22 mouse cellular contexts compared by ENCODE assay signal in the genomic region with DNA sequence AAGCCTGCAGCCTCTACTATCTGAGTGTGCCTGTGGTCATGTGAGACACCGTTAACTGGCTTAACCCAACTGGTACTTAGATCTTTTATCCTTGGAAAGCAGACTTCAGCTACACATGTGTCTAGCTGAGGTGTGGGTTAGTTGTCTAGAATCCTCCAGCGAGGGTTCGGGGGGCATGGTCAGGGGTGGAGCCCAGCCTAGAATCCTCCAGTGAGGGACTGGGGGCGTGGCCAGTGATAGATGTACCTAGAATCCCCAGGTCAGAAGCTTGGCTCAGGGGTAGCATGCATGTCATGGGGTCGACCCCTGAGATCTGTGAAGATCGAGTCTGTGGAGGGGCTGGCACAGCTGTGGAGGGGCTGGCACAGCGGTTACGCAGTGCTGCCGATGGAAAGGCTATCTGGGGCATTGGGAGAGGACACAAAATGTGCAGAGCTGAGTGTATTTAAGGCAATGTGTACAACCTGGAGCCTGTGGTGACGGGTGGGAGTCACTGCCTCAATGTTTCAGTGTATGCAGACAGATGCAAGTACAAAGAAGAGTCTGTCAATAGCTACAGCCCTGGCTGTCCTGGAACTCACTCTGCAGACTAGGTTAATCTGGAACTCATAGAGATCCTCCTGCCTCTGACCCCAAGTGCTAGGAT. TPM values are rescaled to one million over a fixed set of nuclear protein-coding genes. Genes with fewer than 3 reads are reported as not detected.
A peak's percentile ranks its signal among the peaks of the same experiment; 100 is the strongest.
DNase-seq lines count a peak whose midpoint lies in the region; ATAC-seq and TF ChIP-seq lines count a peak whose summit lies in the region.
"Had no signal": no experiment of that assay in that cellular context is flagged by ENCODE, and none has a peak within 500 bp of the region (broad histone marks: within the 10 kb centered on the region; RNA-seq: fewer than 3 reads in every experiment).

No protein-coding gene starts in this region.

- no peaks in the 10 kb centered on the region for H3K79me2 ChIP-seq in CH12.LX (replicated peaks; ENCODE audit: control insufficient read depth, extremely low read depth, insufficient read depth, poor library complexity, severe bottlenecking)

- TF ChIP-seq CTCF in CH12.LX (conservative IDR thresholded peaks at IDR 0.05 in 1 of 2, IDR thresholded peaks at IDR 0.05 in 1 of 2; ENCODE audit: low read depth in 2 of 2, low read length in 2 of 2): no peak

- H3K27ac ChIP-seq in CH12.LX (ENCODE audit: insufficient read depth, low read depth): no peak overlapping the region
- no peak overlapping the region for H3K27ac ChIP-seq in hindbrain, embryonic 12.5 days
- H3K27ac ChIP-seq: embryonic facial prominence, embryonic 13.5 days had no signal

- DNase-seq in embryo, embryonic 11 days: peak; percentile 7
- DNase-seq in embryo, embryonic 10 days (ENCODE audit: low spot score): no peak
- peak; percentile 28 for DNase-seq in right cerebral cortex, postnatal 14 days
- DNase-seq in right cerebral cortex, adult 2 months (ENCODE audit: low spot score in 2 of 2): no peak
- DNase-seq in CH12.LX (ENCODE audit: extremely low read depth) (no peak), ZHBTc4 (ENCODE audit: low read depth, low spot score) (peak; percentile 32)
- DNase-seq: adrenal gland, postnatal 36 days; cerebellum, adult 2 months; cerebellum, postnatal 10 days; gastrocnemius, postnatal 14 days; heart, postnatal 36 days had no signal

- dilution Hi-C loops in CH12.LX (cut with MboI; ENCODE audit: extremely low pct_ligation_motif_present, extremely low pct_unique_long_range_greater_than_20kb, low sequenced_read_pairs): no loop called here

- no peak overlapping the region for H3K4me3 ChIP-seq in CH12.LX (replicated peaks in 1 of 3; ENCODE audit: low read depth in 2 of 3, low read length in 2 of 3, poor library complexity in 1 of 3)
- H3K4me3 ChIP-seq in hindbrain, embryonic 12.5 days: no peak overlapping the region
- H3K4me3 ChIP-seq: embryonic facial prominence, embryonic 13.5 days; heart, embryonic 12.5 days had no signal

- H3K9me3 ChIP-seq in CH12.LX (replicated peaks; ENCODE audit: low read length): no peaks in the 10 kb centered on the region
- no peaks in the 10 kb centered on the region for H3K9me3 ChIP-seq in hindbrain, embryonic 12.5 days (replicated peaks)
- H3K9me3 ChIP-seq: embryonic facial prominence, embryonic 13.5 days; heart, embryonic 12.5 days had no signal

- WGBS in hindbrain, embryonic 12.5 days: 62% methylated on average over 10 of the region's 10 CpGs

- H3K9ac ChIP-seq in CH12.LX (ENCODE audit: insufficient read depth, low read depth): no peak overlapping the region
- no peak overlapping the region for H3K9ac ChIP-seq in hindbrain, embryonic 12.5 days
- H3K9ac ChIP-seq: embryonic facial prominence, embryonic 13.5 days; heart, embryonic 12.5 days had no signal

- H3K4me1 ChIP-seq in CH12.LX (ENCODE audit: control insufficient read depth in 1 of 2, insufficient read depth in 2 of 2): peaks cover 3 to 21% of the 10 kb centered on the region in 2 experiments; a peak in 2 of 4 replicates
- H3K4me1 ChIP-seq in hindbrain, embryonic 12.5 days: peaks cover 14% of the 10 kb centered on the region

- TF ChIP-seq POLR2A in CH12.LX (IDR thresholded peaks at IDR 0.05; ENCODE audit: low read depth, low read length): no peak

- TF ChIP-seq EP300 in CH12.LX (IDR thresholded peaks at IDR 0.05; ENCODE audit: low read length): no peak

- H3K36me3 ChIP-seq in CH12.LX (replicated peaks in 1 of 2; ENCODE audit: control insufficient read depth in 1 of 2, insufficient read depth in 1 of 2, low read length in 1 of 2): peaks cover 29 to 57% of the 10 kb centered on the region in 2 experiments
- H3K36me3 ChIP-seq in hindbrain, embryonic 12.5 days: peaks cover 38% of the 10 kb centered on the region

- H3K27me3 ChIP-seq in CH12.LX (replicated peaks): no peaks in the 10 kb centered on the region
- no peaks in the 10 kb centered on the region; the same call in 1 of the 2 replicates for H3K27me3 ChIP-seq in hindbrain, embryonic 12.5 days
- H3K27me3 ChIP-seq: embryonic facial prominence, embryonic 13.5 days; heart, embryonic 12.5 days had no signal

- no peak overlapping the region for H3K4me2 ChIP-seq in CH12.LX (ENCODE audit: insufficient read depth, low read depth, poor library complexity, severe bottlenecking)
- H3K4me2 ChIP-seq in hindbrain, embryonic 12.5 days (replicated peaks): no peak overlapping the region
- H3K4me2 ChIP-seq: embryonic facial prominence, embryonic 13.5 days; heart, embryonic 12.5 days had no signal

- no peak for TF ChIP-seq RAD21 in CH12.LX (IDR thresholded peaks at IDR 0.05; ENCODE audit: low read depth, low read length)

- no peak for ATAC-seq in hindbrain, embryonic 12.5 days (ENCODE audit: low FRiP score)
- no peak for ATAC-seq in erythroid progenitor cell, adult 5-6 weeks (replicated peaks; ENCODE audit: low FRiP score, poor library complexity, severe bottlenecking)
- ATAC-seq: activated CD4-positive, CD25-positive, alpha-beta regulatory T cell, adult 4 months; forebrain, embryonic 16.5 days; hindbrain, embryonic 16.5 days; inflammation-experienced regulatory T-cells, adult 6 months; intestine, postnatal 0 days had no signal

- in situ Hi-C loops in CH12.LX (cut with MboI; ENCODE audit: low pct_ligation_motif_present, low pct_unique_long_range_greater_than_20kb, low sequenced_read_pairs): no loop called here

TF ChIP-seq in CH12.LX, 34 proteins besides CTCF, POLR2A, EP300 and RAD21:
- TF ChIP-seq UBTF (IDR thresholded peaks at IDR 0.05; ENCODE audit: low read depth, low read length) (no peak), ZMIZ1 (IDR thresholded peaks at IDR 0.05; ENCODE audit: low read depth, low read length) (0 out of 2 replicates have a peak, but pooled peaks have one; percentile 49), KAT2A (IDR thresholded peaks at IDR 0.05; ENCODE audit: insufficient replicate concordance, low read length) (no peak), IRF4 (IDR thresholded peaks at IDR 0.05; ENCODE audit: low read depth, low read length) (no peak), PAX5 (IDR thresholded peaks at IDR 0.05; ENCODE audit: low read length) (no peak)

RNA-seq across cellular contexts. Expression of a gene that starts 10.2 kb away (rescaled TPM):
- total RNA-seq in CH12.LX (2012; rRNA removed): 101 and 106 TPM in 2 replicates
- 85.0 and 85.5 TPM in 2 replicates for total RNA-seq in CH12.LX (2014; rRNA removed)
- 61.1 and 76.0 TPM in 2 replicates for polyA plus RNA-seq in CH12.LX (2012; ENCODE audit: insufficient read length, low read depth)
- 59.2 and 63.0 TPM in 2 replicates for polyA plus RNA-seq in hindbrain, embryonic 12.5 days (2016; fragmentation: Nextera tagmentation; extraction: Ambion mirVana)
- total RNA-seq in erythroid progenitor cell, adult 5-6 weeks (2015; ENCODE audit: low replicate concordance): 9.6 and 11.2 TPM in 2 replicates
- total RNA-seq in erythroid progenitor cell, adult 5-6 weeks (2017; ENCODE audit: low replicate concordance): 5.6 and 6.8 TPM in 2 replicates

RNA-seq across cellular contexts. Expression of a gene that starts 11.2 kb away (rescaled TPM):
- 1.9 and 2.4 TPM in 2 replicates for total RNA-seq in CH12.LX (2012; rRNA removed)
- total RNA-seq in CH12.LX (2014; rRNA removed): 2.0 and 2.6 TPM in 2 replicates
- 1.6 and 1.9 TPM in 2 replicates for polyA plus RNA-seq in CH12.LX (2012; ENCODE audit: insufficient read length, low read depth)
- polyA plus RNA-seq in hindbrain, embryonic 12.5 days (2016; fragmentation: Nextera tagmentation; extraction: Ambion mirVana): 8.4 and 8.9 TPM in 2 replicates
- 1.3 and 1.4 TPM in 2 replicates for total RNA-seq in erythroid progenitor cell, adult 5-6 weeks (2015; ENCODE audit: low replicate concordance)
- 0.26 and 1.6 TPM in 2 replicates for total RNA-seq in erythroid progenitor cell, adult 5-6 weeks (2017; ENCODE audit: low replicate concordance)

RNA-seq across cellular contexts. Expression of a gene that starts 33.4 kb away (rescaled TPM):
- 1.5 and 2.2 TPM in 2 replicates for total RNA-seq in CH12.LX (2012; rRNA removed)
- 0.71 and 0.78 TPM in 2 replicates for total RNA-seq in CH12.LX (2014; rRNA removed)
- 1.3 TPM in 2 replicates for polyA plus RNA-seq in CH12.LX (2012; ENCODE audit: insufficient read length, low read depth)
- 9.6 and 11.2 TPM in 2 replicates for polyA plus RNA-seq in hindbrain, embryonic 12.5 days (2016; fragmentation: Nextera tagmentation; extraction: Ambion mirVana)
- 1.4 TPM in 1 of 2 replicates, not detected in the other for total RNA-seq in erythroid progenitor cell, adult 5-6 weeks (2015; ENCODE audit: low replicate concordance)
- total RNA-seq in erythroid progenitor cell, adult 5-6 weeks (2017; ENCODE audit: low replicate concordance): 0.83 TPM in 1 of 2 replicates, not detected in the other
- polyA plus RNA-seq: activated CD4-positive, CD25-positive, alpha-beta regulatory T cell, adult 4 months had no signal

RNA-seq across cellular contexts. Expression of a gene that starts 45.2 kb away (rescaled TPM):
- total RNA-seq in CH12.LX (2012; rRNA removed) (23.0 and 23.5 TPM in 2 replicates), CH12.LX (2014; rRNA removed) (13.5 and 13.8 TPM in 2 replicates)
- polyA plus RNA-seq in CH12.LX (2012; ENCODE audit: insufficient read length, low read depth): 34.9 and 37.9 TPM in 2 replicates
- polyA plus RNA-seq in hindbrain, embryonic 12.5 days (2016; fragmentation: Nextera tagmentation; extraction: Ambion mirVana): 38.7 and 39.2 TPM in 2 replicates
- 5.8 and 11.7 TPM in 2 replicates for total RNA-seq in erythroid progenitor cell, adult 5-6 weeks (2015; ENCODE audit: low replicate concordance)
- total RNA-seq in erythroid progenitor cell, adult 5-6 weeks (2017; ENCODE audit: low replicate concordance): 6.5 and 8.9 TPM in 2 replicates

RNA-seq across cellular contexts. Expression of a gene that starts 51.7 kb away (rescaled TPM):
- total RNA-seq in CH12.LX (2012; rRNA removed): not detected in 2 replicates
- not detected in 2 replicates for total RNA-seq in CH12.LX (2014; rRNA removed)
- polyA plus RNA-seq in CH12.LX (2012; ENCODE audit: insufficient read length, low read depth): not detected in 2 replicates
- polyA plus RNA-seq in hindbrain, embryonic 12.5 days (2016; fragmentation: Nextera tagmentation; extraction: Ambion mirVana): 0.25 and 0.27 TPM in 2 replicates
- total RNA-seq in erythroid progenitor cell, adult 5-6 weeks (2015; ENCODE audit: low replicate concordance): 1.7 and 8.6 TPM in 2 replicates
- total RNA-seq in erythroid progenitor cell, adult 5-6 weeks (2017; ENCODE audit: low replicate concordance): 3.9 and 6.9 TPM in 2 replicates
- total RNA-seq: ES-E14 had no signal
- polyA plus RNA-seq: forebrain, embryonic 16.5 days; heart, embryonic 12.5 days; hindbrain, embryonic 11.5 days; inflammation-experienced regulatory T-cells, adult 6 months had no signal

Comparison
In these comparisons a context has a peak if more than half of its experiments do, and no peak if none do; other contexts are left out.
1. DNase-seq: peak in embryo, embryonic 11 days (single experiment), right cerebral cortex, postnatal 14 days (single experiment) and ZHBTc4 (single experiment); none in embryo, embryonic 10 days (single experiment), right cerebral cortex, adult 2 months (0 of 2) and CH12.LX (single experiment).
2. RNA of a gene that starts 10.2 kb away (total RNA-seq): 85.0 to 106 TPM in CH12.LX; 5.6 to 11.2 TPM in erythroid progenitor cell, adult 5-6 weeks; every median in the first group is over 4 times any median in the second.